Mouse (Mus musculus) ES-E14 (cell line): Measurements from ENCODE around the gene Traf3ip2.

ENCODE experiments used
- CHD2 ChIP-seq: IDR thresholded peaks from 2 replicates; pipeline ENCODE4 v1.6.1; 2014; ENCODE audit warnings: mild to moderate bottlenecking, low read depth, low read length, inconsistent platforms
- HCFC1 ChIP-seq: IDR thresholded peaks from 2 replicates; pipeline ENCODE4 v1.6.1; 2012; ENCODE audit warnings: low read length, inconsistent platforms, borderline replicate concordance; ENCODE audit not compliant: insufficient read depth
- MAFK ChIP-seq: IDR thresholded peaks from 2 replicates; pipeline ENCODE4 v1.6.1; 2014; ENCODE audit warnings: mild to moderate bottlenecking, low read depth, low read length, inconsistent platforms; ENCODE audit not compliant: insufficient read depth
- ZC3H11A ChIP-seq: IDR thresholded peaks from 2 replicates; pipeline ENCODE4 v1.6.1; 2012; ENCODE audit warnings: low read depth, mild to moderate bottlenecking, inconsistent platforms, low read length, borderline replicate concordance
- ZNF384 ChIP-seq: IDR thresholded peaks from 2 replicates; pipeline ENCODE4 v1.6.1; 2012; ENCODE audit warnings: low read depth, low read length, inconsistent platforms

- TF ChIP-seq ZNF384: no peak
- TF ChIP-seq CHD2: no peak
- no peak for TF ChIP-seq MAFK
- TF ChIP-seq ZC3H11A: no peak
- TF ChIP-seq HCFC1: no peak
Measured at GRCm38 (mm10) chr10:39572672-39573051, 40.1 kb upstream of the Traf3ip2 start.
